Mouse (Mus musculus) megakaryocyte, embryonic 14.5 days (primary cell): Measurements from ENCODE around the gene Uggt1. TPM values are rescaled to one million over a fixed set of nuclear protein-coding genes. Genes with fewer than 3 reads are reported as not detected.

Experiments used
- H3K27me3 ChIP-seq: replicated peaks from 2 replicates; pipeline ENCODE3; 2012; ENCODE audit warnings: inconsistent platforms
- H3K36me3 ChIP-seq: replicated peaks from 2 replicates; pipeline ENCODE3; 2012; ENCODE audit warnings: low read length, inconsistent platforms, mixed read lengths
- H3K4me1 ChIP-seq: 2 replicates; pipeline ENCODE4 v1.6.1; 2012; ENCODE audit warnings: inconsistent platforms
- H3K4me3 ChIP-seq: replicated peaks from 2 replicates; pipeline ENCODE3; 2012; ENCODE audit warnings: moderate library complexity, mild to moderate bottlenecking, inconsistent platforms
- H3K9me3 ChIP-seq: 2 replicates; pipeline ENCODE4 v1.6.1; 2012; ENCODE audit warnings: inconsistent platforms
- FLI1 ChIP-seq: IDR thresholded peaks from 2 replicates; pipeline ENCODE4 v1.6.1; 2012; ENCODE audit warnings: low read length, inconsistent platforms, mixed read lengths
- GATA1 ChIP-seq: IDR thresholded peaks from 3 replicates; pipeline ENCODE4 v1.6.1; 2012; ENCODE audit warnings: mixed read lengths, low read length, inconsistent platforms, borderline replicate concordance
- polyA plus RNA-seq: library from polyadenylated mRNA; stranded (reverse); fragments of >175 nt; gene quantifications from 2 replicates; pipeline ENCODE4 v1.2.3, GENCODE M21; 2012; ENCODE audit warnings: low replicate concordance; ENCODE audit not compliant: insufficient read depth

The Uggt1 gene
- polyA plus RNA-seq, 1 experiment: 3.3 TPM

- Histone ChIP-seq H3K27me3 (no peaks in the 10 kb centered on the region), H3K4me3 (peak overlapping the region; percentile 98), H3K9me3 (no peaks in the 10 kb centered on the region), H3K4me1 (peaks cover 65% of the 10 kb centered on the region), H3K36me3 (peaks cover 25% of the 10 kb centered on the region)
- no peak for TF ChIP-seq GATA1
- no peak for TF ChIP-seq FLI1
Observed at GRCm38 (mm10) chr1:36243447-36244057, 968 bp downstream of the Uggt1 start.

GRCm38 (mm10) chr1:36241903-36242429, 2.6 kb downstream of the Uggt1 start:
- H3K4me1 ChIP-seq: peaks cover 67% of the 10 kb centered on the region
- H3K4me3 ChIP-seq: no peak overlapping the region
- TF ChIP-seq FLI1: no peak
- no peak for TF ChIP-seq GATA1
- no peaks in the 10 kb centered on the region for H3K27me3 ChIP-seq
- H3K36me3 ChIP-seq: peaks cover 35% of the 10 kb centered on the region
- no peaks in the 10 kb centered on the region for H3K9me3 ChIP-seq

- Histone ChIP-seq H3K4me1 (peaks cover 63% of the 10 kb centered on the region), H3K4me3 (no peak overlapping the region), H3K36me3 (peaks cover 43% of the 10 kb centered on the region), H3K9me3 (no peaks in the 10 kb centered on the region), H3K27me3 (no peaks in the 10 kb centered on the region)
- no peak for TF ChIP-seq FLI1
- TF ChIP-seq GATA1: no peak
Observed at GRCm38 (mm10) chr1:36240176-36240575, 4.3 kb downstream of the Uggt1 start.

GRCm38 (mm10) chr1:36239396-36239795, 5.1 kb downstream of the Uggt1 start:
- H3K9me3 ChIP-seq: no peaks in the 10 kb centered on the region
- H3K36me3 ChIP-seq: peaks cover 51% of the 10 kb centered on the region
- no peak for TF ChIP-seq GATA1
- TF ChIP-seq FLI1: no peak
- H3K4me3 ChIP-seq: no peak overlapping the region
- H3K27me3 ChIP-seq: no peaks in the 10 kb centered on the region
- peaks cover 65% of the 10 kb centered on the region for H3K4me1 ChIP-seq

- H3K9me3 ChIP-seq: no peaks in the 10 kb centered on the region
- no peak overlapping the region for H3K4me3 ChIP-seq
- TF ChIP-seq GATA1 (no peak), FLI1 (no peak)
- peaks cover 74% of the 10 kb centered on the region for H3K36me3 ChIP-seq
- H3K4me1 ChIP-seq: peaks cover 50% of the 10 kb centered on the region
- no peaks in the 10 kb centered on the region for H3K27me3 ChIP-seq
Observed at GRCm38 (mm10) chr1:36235855-36236254, 8.7 kb downstream of the Uggt1 start.

GRCm38 (mm10) chr1:36235057-36235639, 9.4 kb downstream of the Uggt1 start:
- Histone ChIP-seq H3K9me3 (no peaks in the 10 kb centered on the region), H3K4me3 (peak overlapping the region; percentile 47), H3K4me1 (peaks cover 45% of the 10 kb centered on the region), H3K27me3 (no peaks in the 10 kb centered on the region), H3K36me3 (peaks cover 75% of the 10 kb centered on the region)
- TF ChIP-seq GATA1 (no peak), FLI1 (no peak)

- H3K4me1 ChIP-seq: peaks cover 34% of the 10 kb centered on the region
- H3K36me3 ChIP-seq: peaks cover 77% of the 10 kb centered on the region
- no peak overlapping the region for H3K4me3 ChIP-seq
- TF ChIP-seq GATA1 (no peak), FLI1 (no peak)
- H3K27me3 ChIP-seq: no peaks in the 10 kb centered on the region
- no peaks in the 10 kb centered on the region for H3K9me3 ChIP-seq
Observed at GRCm38 (mm10) chr1:36233218-36233617, 11.3 kb downstream of the Uggt1 start.

GRCm38 (mm10) chr1:36230919-36231705, 13.4 kb downstream of the Uggt1 start:
- Histone ChIP-seq H3K27me3 (no peaks in the 10 kb centered on the region), H3K36me3 (peaks cover 86% of the 10 kb centered on the region), H3K4me3 (peak overlapping the region; percentile 56), H3K4me1 (peaks cover 28% of the 10 kb centered on the region), H3K9me3 (no peaks in the 10 kb centered on the region)
- TF ChIP-seq GATA1: no peak
- TF ChIP-seq FLI1: no peak

GRCm38 (mm10) chr1:36228461-36228860, 16.1 kb downstream of the Uggt1 start:
- Histone ChIP-seq H3K36me3 (peaks cover 90% of the 10 kb centered on the region), H3K4me1 (peaks cover 9% of the 10 kb centered on the region), H3K4me3 (no peak overlapping the region), H3K9me3 (no peaks in the 10 kb centered on the region), H3K27me3 (no peaks in the 10 kb centered on the region)
- no peak for TF ChIP-seq FLI1
- no peak for TF ChIP-seq GATA1

- Histone ChIP-seq H3K9me3 (no peaks in the 10 kb centered on the region), H3K4me3 (no peak overlapping the region), H3K27me3 (no peaks in the 10 kb centered on the region), H3K4me1 (no peaks in the 10 kb centered on the region), H3K36me3 (peaks cover 88% of the 10 kb centered on the region)
- TF ChIP-seq GATA1 (no peak), FLI1 (no peak)
Observed at GRCm38 (mm10) chr1:36224648-36225047, 19.9 kb downstream of the Uggt1 start.
